In genomic region chr9:110045763-110046377, GRCm38 (mm10) we compare ENCODE assay signal across 16 mouse cellular contexts.
"Had no signal": no experiment of that assay in that cellular context is flagged by ENCODE, and none has a peak within 500 bp of the region (broad histone marks: within the 10 kb centered on the region; RNA-seq: fewer than 3 reads in every experiment).

No protein-coding gene starts in this region.

- H3K4me3 ChIP-seq: layer of hippocampus, adult 2 months; left cerebral cortex, adult 2 months; limb, embryonic 10.5 days; liver, embryonic 15.5 days; midbrain, embryonic 12.5 days; neural tube, embryonic 13.5 days; stomach, embryonic 15.5 days had no signal

- ATAC-seq: midbrain, embryonic 16.5 days had no signal

- DNase-seq: kidney, postnatal 4 days; lung, adult 2 months; lung, postnatal 10 days; retina, postnatal 1 day; right cerebral cortex, postnatal 14 days; thymus, adult 2 months; thymus, postnatal 25 days had no signal

- H3K27ac ChIP-seq: left cerebral cortex, adult 2 months; limb, embryonic 10.5 days; liver, embryonic 15.5 days; macrophage; midbrain, embryonic 12.5 days; neural tube, embryonic 13.5 days; stomach, embryonic 15.5 days had no signal
